Mouse (Mus musculus) heart, embryonic 14.5 days (tissue): ENCODE results near the gene Adamts8. TPM values are rescaled to one million over a fixed set of nuclear protein-coding genes. Genes with fewer than 3 reads are reported as not detected.
A peak's percentile ranks its signal among the peaks of the same experiment; 100 is the strongest.

ENCODE experiments used
- ATAC-seq: fragments of 200-750 bp; cut with Nextera tagmentation; 2 replicates; pipeline ENCODE4 v1.8.0; 2017; ENCODE audit warnings: low read depth, moderate TSS enrichment; ENCODE audit not compliant: insufficient number of reproducible peaks, insufficient read depth, low FRiP score
- H3K27ac ChIP-seq, 2 experiments: fragments of 200-500 bp in 1 of 2; fragments of 300-500 bp in 1 of 2; sonication (generic) in 1 of 2; replicated peaks in 1 of 2; 2 replicates each; pipeline ENCODE4 v1.5.1; 2012 to 2014; ENCODE audit warnings: low read depth in 2 of 2, low read length in 2 of 2, control low read depth in 1 of 2, mild to moderate bottlenecking in 1 of 2, mixed read lengths in 1 of 2; ENCODE audit not compliant: control insufficient read depth in 1 of 2, insufficient read depth in 1 of 2
- H3K27me3 ChIP-seq: fragments of 300-500 bp; sonication (generic); 2 replicates; pipeline ENCODE4 v1.6.1; 2014; ENCODE audit warnings: mild to moderate bottlenecking, low read length, control low read depth; ENCODE audit not compliant: control insufficient read depth, insufficient read depth
- H3K36me3 ChIP-seq: fragments of 300-500 bp; sonication (generic); 2 replicates; pipeline ENCODE4 v1.6.1; 2014; ENCODE audit warnings: mild to moderate bottlenecking, control low read depth, low read length, mixed read lengths; ENCODE audit not compliant: control insufficient read depth, insufficient read depth
- H3K4me1 ChIP-seq, 2 experiments: fragments of 200-500 bp in 1 of 2; fragments of 300-500 bp in 1 of 2; sonication (generic) in 1 of 2; 2 replicates each; pipeline ENCODE4 v1.6.1; 2012 to 2014; ENCODE audit warnings: low read length in 2 of 2, control low read depth in 1 of 2, mixed read lengths in 1 of 2; ENCODE audit not compliant: control insufficient read depth in 2 of 2, insufficient read depth in 2 of 2
- H3K4me2 ChIP-seq: fragments of 300-500 bp; sonication (generic); 2 replicates; pipeline ENCODE4 v1.6.1; 2014; ENCODE audit warnings: mild to moderate bottlenecking, low read length
- H3K4me3 ChIP-seq, 2 experiments: fragments of 200-500 bp in 1 of 2; fragments of 300-500 bp in 1 of 2; sonication (generic) in 1 of 2; 2 replicates each; pipeline ENCODE4 v1.5.1; 2012 to 2014; ENCODE audit warnings: low read length in 2 of 2, mild to moderate bottlenecking in 2 of 2, control low read depth in 1 of 2, low read depth in 1 of 2, moderate library complexity in 1 of 2; ENCODE audit not compliant: control insufficient read depth in 1 of 2, insufficient read depth in 1 of 2
- H3K9ac ChIP-seq: fragments of 300-500 bp; sonication (generic); 2 replicates; pipeline ENCODE4 v1.6.1; 2014; ENCODE audit warnings: mild to moderate bottlenecking, low read length
- H3K9me3 ChIP-seq: fragments of 300-500 bp; sonication (generic); 2 replicates; pipeline ENCODE4 v1.6.1; 2016; ENCODE audit warnings: low read length, control low read depth; ENCODE audit not compliant: control insufficient read depth
- WGBS: fragments of 180-500 bp; shearing (Covaris S2); extraction: QIAGEN DNeasy Blood & Tissue Kit; methylation state at CpG from one replicate; pipeline ENCODE4 v1.1.7; 2014; 5-methylcytosine and 5-hydroxymethylcytosine counted together
- polyA plus RNA-seq: library from polyadenylated mRNA; unstranded; fragments of >200 nt; fragmentation: Nextera tagmentation; extraction: Ambion mirVana; gene quantifications from 2 replicates; pipeline ENCODE4 v1.2.1, GENCODE M21; 2014

The Adamts8 gene
- polyA plus RNA-seq, 1 experiment from 2014 or later, result 11.0 TPM

DNA sequence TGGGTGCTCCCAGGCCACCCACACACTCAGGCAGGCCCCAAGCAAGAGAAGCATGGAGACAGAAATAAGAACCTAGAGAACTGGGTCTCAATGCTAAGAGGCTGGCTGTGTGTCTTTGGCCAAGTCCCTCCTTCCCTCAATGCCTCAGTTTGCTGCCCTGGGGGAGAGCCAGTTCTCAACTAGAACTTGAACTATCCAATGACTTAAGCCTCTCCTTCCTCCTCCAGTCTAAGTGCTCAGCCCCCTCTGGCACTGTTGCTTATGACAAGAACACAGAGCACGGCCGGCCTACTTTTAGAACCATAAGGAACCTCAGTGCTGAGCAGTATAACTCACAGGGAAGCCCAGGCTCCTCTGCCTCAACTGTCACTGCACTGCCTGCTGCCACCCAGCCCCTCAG is 28.1 kb upstream of the Adamts8 start:
- Histone ChIP-seq H3K9ac (no peak overlapping the region), H3K36me3 (peaks cover 22% of the 10 kb centered on the region), H3K9me3 (no peaks in the 10 kb centered on the region), H3K27me3 (no peaks in the 10 kb centered on the region), H3K4me2 (no peak overlapping the region), H3K4me1 (peaks cover 10 to 12% of the 10 kb centered on the region in 2 experiments; a peak in 3 of 4 replicates), H3K27ac (no peak overlapping the region), H3K4me3 (no peak overlapping the region)
- ATAC-seq, result no peak
- WGBS, result 82% methylated on average over 2 of the region's 2 CpGs

- H3K36me3 ChIP-seq, result peaks cover 2% of the 10 kb centered on the region; the same call in 1 of the 2 replicates
- no peak overlapping the region for H3K4me3 ChIP-seq
- no peak overlapping the region for H3K9ac ChIP-seq
- 72% methylated on average over 6 of the region's 6 CpGs for WGBS
- no peak overlapping the region for H3K27ac ChIP-seq
- H3K9me3 ChIP-seq, result no peaks in the 10 kb centered on the region
- ATAC-seq, result no peak
- peaks cover 19 to 21% of the 10 kb centered on the region in 2 experiments for H3K4me1 ChIP-seq
- peaks cover 8% of the 10 kb centered on the region; the same call in 1 of the 2 replicates for H3K27me3 ChIP-seq
- no peak overlapping the region for H3K4me2 ChIP-seq
These were observed 25.9 kb upstream of the Adamts8 start for GRCm38 (mm10) chr9:30916266-30916968.

DNA sequence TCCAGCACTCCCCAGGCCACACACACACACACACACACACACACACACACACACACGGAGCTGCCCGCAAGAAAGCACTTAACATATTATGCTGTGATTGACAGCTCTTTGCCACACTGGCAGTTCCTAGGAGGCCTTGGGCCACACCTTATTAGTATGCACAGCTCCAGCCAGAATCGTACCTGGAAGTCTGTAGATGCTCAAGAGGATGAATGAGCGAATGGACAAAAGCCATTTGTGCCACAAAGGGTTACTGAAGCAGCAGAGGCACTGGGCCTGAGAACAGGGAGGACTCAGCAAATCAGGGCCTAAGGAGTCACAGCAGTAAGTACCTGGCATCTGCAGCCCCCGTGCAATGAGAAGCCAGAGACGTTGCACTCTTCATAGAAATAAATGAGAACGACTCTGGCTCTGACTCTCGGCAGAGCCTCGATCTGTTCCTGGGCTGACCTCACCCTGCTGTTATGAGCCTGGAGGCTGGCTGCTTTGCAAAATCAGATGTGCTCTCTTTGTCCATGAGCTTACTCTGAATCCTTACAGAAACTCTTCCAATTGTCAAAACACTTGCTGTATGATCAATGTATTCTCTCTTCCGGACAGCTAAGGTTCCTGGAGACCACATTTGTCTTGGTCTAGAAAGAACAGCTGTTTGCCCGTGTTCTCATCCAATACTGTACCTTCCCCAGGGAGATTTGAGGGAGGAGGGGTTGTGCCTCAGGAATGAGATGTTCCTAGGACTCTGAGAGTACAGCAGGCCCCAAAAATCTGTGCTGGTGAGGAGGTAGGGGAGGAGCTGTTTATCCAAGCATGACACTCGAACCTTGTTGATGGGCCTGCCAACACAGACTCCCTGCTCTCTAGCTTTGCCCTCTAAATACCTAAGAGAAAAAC is 23.7 kb upstream of the Adamts8 start:
- Histone ChIP-seq H3K9ac (no peak overlapping the region), H3K9me3 (no peaks in the 10 kb centered on the region), H3K4me1 (peaks cover 19 to 24% of the 10 kb centered on the region in 2 experiments), H3K27ac (no peak overlapping the region), H3K27me3 (peaks cover 8% of the 10 kb centered on the region; the same call in 1 of the 2 replicates), H3K4me3 (no peak overlapping the region), H3K36me3 (no peaks in the 10 kb centered on the region), H3K4me2 (peak overlapping the region; percentile 84)
- WGBS, result 42% methylated on average over 12 of the region's 12 CpGs
- ATAC-seq, result no peak

DNA sequence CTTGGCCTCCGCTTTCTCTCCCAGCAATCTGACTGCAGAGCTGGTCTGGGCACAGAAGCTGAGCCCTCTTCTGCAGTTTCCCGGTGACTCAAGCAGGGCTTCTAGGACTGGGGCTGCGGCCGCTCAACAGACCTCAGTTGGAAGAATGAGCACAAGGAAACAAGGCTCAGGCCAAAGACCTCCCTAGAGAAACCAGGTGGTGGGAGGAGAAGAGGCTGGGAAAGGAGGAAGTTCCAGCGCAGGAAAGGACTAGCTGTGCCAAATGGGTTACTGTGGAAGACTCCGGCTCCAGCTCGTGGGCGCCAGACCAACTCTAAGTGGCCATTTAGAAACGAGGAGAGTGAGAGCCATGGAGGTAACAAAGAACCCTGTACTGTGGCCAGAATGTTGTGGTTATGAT is 22.7 kb upstream of the Adamts8 start:
- WGBS, result 72% methylated on average over 9 of the region's 9 CpGs
- H3K4me1 ChIP-seq, result peaks cover 19 to 21% of the 10 kb centered on the region in 2 experiments
- no peak overlapping the region for H3K4me3 ChIP-seq
- H3K4me2 ChIP-seq, result peak overlapping the region; percentile 84
- no peak for ATAC-seq
- peak overlapping the region; percentile 18; the same call in 1 of the 2 replicates for H3K9ac ChIP-seq
- no peaks in the 10 kb centered on the region for H3K9me3 ChIP-seq
- peaks cover 8% of the 10 kb centered on the region; the same call in 1 of the 2 replicates for H3K27me3 ChIP-seq
- H3K36me3 ChIP-seq, result no peaks in the 10 kb centered on the region
- H3K27ac ChIP-seq, result no peak overlapping the region

- Histone ChIP-seq H3K27me3 (peaks cover 8% of the 10 kb centered on the region; the same call in 1 of the 2 replicates), H3K9ac (0 out of 2 replicates have a peak overlapping the region, but pooled peaks have one; percentile 66), H3K4me2 (peak overlapping the region; percentile 84), H3K9me3 (no peaks in the 10 kb centered on the region), H3K4me3 (peak overlapping the region; percentile 59 to 63), H3K27ac (no peak overlapping the region), H3K4me1 (peaks cover 19 to 21% of the 10 kb centered on the region in 2 experiments), H3K36me3 (no peaks in the 10 kb centered on the region)
- WGBS, result 19% methylated on average over 6 of the region's 6 CpGs
- ATAC-seq, result no peak
These were observed 21.6 kb upstream of the Adamts8 start for GRCm38 (mm10) chr9:30920736-30921135.

- ATAC-seq, result no peak
- no peaks in the 10 kb centered on the region for H3K36me3 ChIP-seq
- H3K4me2 ChIP-seq, result peak overlapping the region; percentile 84
- peak overlapping the region; percentile 59 to 63 for H3K4me3 ChIP-seq
- H3K9me3 ChIP-seq, result no peaks in the 10 kb centered on the region
- 2% methylated on average over 56 of the region's 56 CpGs for WGBS
- peak overlapping the region; percentile 66 for H3K9ac ChIP-seq
- H3K27ac ChIP-seq, result no peak overlapping the region
- peaks cover 15 to 21% of the 10 kb centered on the region in 2 experiments; a peak in 3 of 4 replicates for H3K4me1 ChIP-seq
- H3K27me3 ChIP-seq, result peaks cover 8% of the 10 kb centered on the region; the same call in 1 of the 2 replicates
These were observed 20.9 kb upstream of the Adamts8 start for GRCm38 (mm10) chr9:30921261-30922103.
